Mouse (Mus musculus): ENCODE measurements around the gene Gm16253.

The Gm16253 gene

DNA sequence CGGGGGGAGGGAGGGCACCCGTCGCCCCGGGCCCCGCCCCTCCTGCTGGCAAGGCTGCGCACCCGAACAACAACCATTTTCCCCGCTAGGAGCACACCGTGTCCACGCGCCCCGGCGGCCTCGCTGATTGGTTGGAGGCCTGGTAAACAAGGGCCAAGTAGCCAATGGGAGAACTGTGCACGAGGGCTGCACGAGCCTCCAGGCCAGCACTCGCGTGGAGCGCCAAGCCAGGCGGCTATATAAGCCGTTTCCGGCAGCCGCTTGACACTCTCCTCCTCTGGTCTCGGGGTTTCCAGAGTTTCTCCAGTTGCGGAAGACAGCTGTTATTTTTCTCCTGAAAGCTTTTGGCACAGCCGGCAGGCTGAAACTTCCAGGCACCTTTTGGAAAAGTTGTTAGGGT lies 19.1 kb upstream of the Gm16253 start, which contains the start of gene Txnip:
TSS of gene Txnip (plus strand) at position 264 of the 400 bp plus-strand sequence.
- peak; percentile 99 for DNase-seq (ENCODE audit: low spot score)

DNA sequence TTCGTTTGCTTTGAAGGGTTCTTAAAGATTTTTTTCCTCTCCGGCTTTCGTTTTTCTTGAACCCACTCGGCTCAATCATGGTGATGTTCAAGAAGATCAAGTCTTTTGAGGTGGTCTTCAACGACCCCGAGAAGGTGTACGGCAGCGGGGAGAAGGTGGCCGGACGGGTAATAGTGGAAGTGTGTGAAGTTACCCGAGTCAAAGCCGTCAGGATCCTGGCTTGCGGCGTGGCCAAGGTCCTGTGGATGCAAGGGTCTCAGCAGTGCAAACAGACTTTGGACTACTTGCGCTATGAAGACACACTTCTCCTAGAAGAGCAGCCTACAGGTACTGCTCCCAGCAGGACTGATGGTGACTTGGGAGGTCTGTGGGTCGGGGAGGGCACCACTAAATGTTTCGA lies 18.6 kb upstream of the Gm16253 start:
- DNase-seq (ENCODE audit: low spot score) = peak; percentile 69

DNA sequence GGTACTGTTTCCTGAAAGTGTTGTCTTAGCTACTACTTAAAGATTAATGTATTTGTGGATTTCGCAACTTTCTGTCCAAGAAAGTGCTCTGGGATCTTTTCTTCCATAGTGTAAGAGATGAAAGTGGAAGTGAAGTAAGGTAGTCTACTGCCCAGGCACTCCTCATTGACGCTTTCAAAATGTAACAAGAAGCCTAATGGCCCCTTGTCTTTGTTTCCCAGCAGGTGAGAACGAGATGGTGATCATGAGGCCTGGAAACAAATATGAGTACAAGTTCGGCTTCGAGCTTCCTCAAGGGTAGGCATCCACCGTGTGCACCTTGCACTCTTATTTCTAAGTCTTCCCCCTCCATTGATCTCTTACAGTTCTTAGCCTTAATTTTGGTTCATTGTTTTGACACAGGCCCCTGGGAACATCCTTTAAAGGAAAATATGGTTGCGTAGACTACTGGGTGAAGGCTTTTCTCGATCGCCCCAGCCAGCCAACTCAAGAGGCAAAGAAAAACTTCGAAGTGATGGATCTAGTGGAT lies 18.1 kb upstream of the Gm16253 start:
- DNase-seq (ENCODE audit: low spot score) = no peak

DNA sequence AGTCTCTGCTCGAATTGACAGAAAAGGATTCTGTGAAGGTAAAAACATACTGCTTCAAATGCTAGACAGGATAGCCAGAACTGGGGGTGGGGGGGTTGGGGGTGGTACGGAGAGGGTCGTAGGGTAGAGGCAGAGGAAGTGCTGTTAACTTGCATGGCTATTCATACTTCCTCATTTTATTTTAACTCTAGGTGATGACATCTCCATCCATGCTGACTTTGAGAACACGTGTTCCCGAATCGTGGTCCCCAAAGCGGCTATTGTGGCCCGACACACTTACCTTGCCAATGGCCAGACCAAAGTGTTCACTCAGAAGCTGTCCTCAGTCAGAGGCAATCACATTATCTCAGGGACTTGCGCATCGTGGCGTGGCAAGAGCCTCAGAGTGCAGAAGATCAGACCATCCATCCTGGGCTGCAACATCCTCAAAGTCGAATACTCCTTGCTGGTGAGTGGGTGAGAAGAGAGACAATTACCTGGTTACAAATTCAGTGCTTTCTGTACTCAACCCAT lies 17.3 kb upstream of the Gm16253 start:
- DNase-seq (ENCODE audit: low spot score) = no peak

DNA sequence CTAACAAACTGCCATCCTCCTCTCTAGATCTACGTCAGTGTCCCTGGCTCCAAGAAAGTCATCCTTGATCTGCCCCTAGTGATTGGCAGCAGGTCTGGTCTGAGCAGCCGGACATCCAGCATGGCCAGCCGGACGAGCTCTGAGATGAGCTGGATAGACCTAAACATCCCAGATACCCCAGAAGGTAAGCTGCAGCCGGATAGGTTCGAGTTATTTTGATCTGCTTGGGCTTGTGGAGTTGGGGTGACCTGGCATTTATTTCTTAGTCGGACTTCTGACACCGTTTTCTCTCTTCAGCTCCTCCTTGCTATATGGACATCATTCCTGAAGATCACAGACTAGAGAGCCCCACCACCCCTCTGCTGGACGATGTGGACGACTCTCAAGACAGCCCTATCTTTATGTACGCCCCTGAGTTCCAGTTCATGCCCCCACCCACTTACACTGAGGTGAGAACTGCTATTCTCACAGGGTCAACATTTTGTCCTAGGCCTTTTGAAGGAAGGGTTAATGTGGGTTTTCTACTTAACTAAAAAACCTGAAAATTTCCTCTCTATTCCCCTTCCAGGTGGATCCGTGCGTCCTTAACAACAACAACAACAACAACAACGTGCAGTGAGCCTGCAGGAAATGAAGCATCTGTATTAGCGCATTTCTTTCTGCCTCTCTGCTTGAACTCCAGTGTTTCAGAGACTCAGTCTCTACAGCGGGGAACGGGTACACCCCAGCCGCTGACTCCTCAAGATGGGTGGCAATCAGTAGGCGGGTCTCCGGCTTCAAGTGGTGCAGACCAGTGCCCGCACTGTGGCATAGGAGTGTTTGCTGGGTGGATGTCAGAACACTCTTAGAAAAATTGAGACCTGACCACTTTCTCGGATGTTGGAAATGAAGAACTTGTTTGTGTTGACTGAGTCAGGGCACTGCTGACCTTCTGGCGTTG lies 16.6 kb upstream of the Gm16253 start:
- no peak for DNase-seq (ENCODE audit: low spot score)

DNA sequence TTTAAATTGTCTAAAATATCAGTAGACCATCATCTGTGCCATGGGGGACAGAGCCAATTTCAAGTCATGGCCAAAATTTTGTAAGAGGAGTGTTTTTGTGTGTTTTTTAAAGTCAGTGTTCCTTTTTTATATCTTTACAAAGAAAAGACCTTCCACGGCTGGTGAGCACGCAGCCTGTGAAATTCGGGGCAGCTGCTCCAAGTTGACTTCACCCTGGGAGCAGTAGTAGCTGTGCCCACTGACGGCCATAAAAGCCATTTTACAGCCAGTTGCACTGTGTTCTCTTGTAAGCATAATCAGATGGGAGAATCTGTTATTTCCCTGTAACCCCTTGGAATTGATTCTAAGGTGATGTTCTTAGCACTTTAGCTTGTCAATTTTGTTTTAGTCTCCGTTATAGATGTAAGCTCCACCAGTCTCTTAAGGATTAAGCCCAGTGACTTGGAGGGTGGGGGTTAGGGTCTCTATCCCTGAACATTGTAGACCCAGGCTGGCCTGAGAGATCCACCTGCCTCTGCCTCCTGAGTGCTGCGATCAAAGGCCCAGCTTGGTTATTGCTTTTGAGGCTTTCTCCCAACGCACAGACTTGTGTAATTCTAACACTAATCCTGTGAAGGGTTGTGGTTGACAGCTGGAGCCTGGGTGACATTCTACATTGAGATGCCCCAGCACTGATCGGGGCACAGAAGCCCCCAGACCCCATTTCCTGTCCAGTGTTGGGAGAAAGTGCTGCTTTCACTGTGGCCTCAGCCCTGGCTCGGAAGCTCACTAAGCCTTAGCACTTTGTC lies 15.7 kb upstream of the Gm16253 start:
- no peak for DNase-seq (ENCODE audit: low spot score)

DNA sequence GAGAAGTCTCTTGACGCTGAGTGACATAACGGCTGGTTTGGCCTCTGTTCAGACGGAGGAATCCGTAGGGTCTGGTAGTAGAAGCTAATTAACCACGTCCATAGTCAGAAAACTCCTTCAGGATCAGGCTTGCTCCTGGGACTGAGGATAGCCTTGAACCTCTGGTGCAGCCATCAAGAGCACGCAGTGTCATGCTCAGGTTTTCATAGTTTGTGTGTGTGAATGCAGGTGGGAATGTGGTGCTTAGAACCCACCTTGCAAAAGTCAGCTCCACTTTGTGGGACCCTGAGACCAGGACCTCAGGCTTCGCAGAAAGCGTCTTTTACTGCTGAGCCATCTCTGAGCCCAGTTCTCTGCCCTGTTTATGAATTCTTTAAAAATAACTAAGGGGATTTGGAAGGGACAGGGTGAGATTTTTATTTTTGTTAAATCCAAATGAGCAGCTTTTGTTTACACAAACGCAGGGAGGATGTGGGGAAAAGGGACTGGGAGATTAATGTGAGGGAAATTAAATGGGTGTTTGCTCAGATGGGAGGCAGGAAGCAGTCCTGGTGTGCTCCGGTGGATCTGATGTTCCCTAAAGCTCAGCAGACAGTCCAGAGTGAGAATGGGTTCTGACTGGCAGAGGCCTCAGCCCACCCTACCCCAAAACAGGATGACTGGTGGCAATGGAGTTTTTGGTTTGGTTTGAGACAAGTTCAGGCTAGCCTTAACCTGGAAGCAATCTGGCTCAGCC lies 14.7 kb upstream of the Gm16253 start:
- no peak for DNase-seq (ENCODE audit: low spot score)

DNA sequence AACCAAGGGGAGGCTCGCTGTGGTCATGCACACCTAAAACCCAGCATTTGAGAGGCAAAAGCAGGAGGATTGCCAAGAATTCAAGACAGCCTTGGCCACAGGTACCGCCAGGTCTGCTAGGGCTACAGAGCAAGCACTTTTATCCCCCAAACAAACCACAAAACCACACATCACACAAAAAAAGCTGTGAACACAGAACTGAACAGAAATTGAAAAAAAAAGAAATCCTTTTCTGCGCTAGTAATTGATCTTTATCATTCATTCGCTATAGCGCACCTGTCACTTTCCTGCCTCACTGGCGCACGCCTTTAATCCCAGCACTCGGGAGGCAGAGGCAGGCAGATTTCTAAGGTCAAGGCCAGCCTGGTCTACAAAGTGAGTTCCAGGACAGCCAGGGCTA lies 13.5 kb upstream of the Gm16253 start:
- DNase-seq (ENCODE audit: low spot score) = no peak

DNA sequence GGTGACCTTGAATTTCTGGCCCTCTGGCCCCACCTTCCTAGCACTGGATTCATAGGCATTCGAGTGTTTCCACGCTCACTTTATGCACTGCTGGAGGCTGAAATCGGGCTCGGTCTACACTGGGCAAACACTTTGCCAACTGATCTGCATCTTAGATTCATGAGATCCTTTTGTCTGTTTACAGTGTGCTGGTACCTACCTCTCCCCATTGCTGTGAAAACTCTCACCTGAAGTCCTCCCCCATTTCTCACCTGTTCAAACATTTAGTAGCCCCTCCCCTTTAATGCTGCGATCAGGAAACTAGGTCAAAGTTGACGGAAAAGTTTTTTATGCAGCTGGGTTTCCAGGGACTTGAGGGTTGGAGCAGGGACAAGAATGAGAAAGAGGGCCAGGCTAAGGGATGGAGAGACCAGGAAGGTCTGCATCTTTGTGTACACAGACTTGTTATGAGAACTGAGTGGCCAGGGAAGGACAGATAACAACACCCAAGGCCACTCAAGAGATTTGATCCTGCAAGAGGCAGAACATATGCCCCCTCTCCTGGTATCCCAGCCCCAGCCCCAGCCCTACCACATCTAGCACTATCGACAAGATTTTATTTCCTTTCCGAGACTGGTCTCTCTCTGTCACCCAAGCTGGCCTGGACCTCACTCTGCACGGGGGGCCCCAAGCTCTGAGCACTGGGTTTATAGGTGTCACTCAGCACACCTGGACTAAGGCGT lies 12.7 kb upstream of the Gm16253 start:
- DNase-seq (ENCODE audit: low spot score) = no peak

DNA sequence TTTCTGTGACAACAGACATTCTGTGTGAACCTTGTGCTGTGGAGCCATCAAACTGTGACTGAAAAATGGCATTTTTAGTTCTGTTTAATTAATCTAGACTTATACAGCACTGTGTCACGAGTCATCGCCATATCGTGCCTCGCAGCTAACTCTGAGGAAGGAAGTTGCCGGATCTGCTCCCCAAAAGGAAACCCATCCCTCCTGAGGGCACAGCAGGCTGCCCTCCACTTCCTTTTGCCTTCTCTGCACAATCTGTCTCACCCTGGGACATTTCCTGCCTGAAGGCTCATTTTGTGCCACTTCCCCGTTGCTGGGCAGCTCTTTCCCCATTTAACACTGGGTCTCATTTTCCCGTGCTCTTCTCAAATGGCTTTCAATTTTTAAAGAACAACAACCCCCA lies 12.2 kb upstream of the Gm16253 start:
- DNase-seq (ENCODE audit: low spot score) = no peak

DNA sequence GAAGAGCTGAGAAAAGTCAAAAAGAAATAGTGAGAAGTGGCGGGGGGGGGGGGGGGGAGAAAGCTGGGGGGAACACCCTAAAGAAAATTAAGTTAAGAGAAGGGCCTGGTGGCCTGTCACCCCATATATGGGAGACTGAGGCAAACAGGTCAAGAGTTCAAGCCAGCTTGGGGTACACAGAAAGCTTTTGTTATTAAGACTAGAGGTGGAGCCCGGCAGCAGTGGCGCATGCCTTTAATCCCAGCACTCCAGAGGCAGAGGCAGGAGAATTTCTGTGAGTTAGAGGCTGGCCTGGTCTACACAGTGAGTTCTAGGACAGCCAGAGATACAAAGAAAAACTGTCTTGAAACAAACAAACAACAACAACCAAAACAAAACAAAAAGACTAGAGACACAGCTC lies 11.7 kb upstream of the Gm16253 start:
- DNase-seq (ENCODE audit: low spot score) = no peak

DNA sequence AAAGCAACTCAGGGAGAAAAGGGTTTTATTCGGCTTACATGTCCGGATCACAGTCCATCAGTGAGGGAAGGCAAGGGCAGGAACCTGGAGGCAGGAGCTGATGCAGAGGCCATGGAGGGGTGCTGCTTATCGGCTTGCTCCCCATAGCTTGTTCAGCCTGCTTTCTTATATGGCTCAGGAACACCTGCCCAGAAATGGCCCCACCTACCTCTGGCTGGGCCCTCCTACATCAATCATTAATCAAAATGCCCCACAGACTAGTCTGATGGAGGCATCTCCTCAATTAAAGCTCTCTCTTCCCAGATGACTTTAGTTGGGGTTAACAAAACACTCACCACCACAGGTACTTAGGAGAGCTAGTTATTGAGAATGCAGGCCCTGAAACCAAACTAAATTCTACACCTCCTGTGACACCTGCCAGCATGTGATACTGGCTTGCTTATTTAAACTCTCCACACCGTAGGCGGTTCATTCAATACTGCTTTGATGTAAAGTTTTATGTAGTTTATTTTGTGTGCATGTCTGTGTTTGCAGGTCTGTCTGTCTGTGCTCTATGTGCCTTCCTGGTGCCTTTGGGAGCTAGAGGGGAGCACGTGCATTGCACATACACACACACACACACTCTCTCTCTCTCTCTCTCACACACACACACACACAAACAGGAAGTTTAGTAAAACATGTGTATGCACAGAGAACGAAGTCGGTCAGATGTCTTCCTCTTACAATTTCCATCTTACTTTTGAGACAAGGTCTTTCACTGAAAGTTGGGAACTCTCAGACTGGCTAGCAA lies 9.9 kb upstream of the Gm16253 start:
- no peak for DNase-seq (ENCODE audit: low spot score)

DNA sequence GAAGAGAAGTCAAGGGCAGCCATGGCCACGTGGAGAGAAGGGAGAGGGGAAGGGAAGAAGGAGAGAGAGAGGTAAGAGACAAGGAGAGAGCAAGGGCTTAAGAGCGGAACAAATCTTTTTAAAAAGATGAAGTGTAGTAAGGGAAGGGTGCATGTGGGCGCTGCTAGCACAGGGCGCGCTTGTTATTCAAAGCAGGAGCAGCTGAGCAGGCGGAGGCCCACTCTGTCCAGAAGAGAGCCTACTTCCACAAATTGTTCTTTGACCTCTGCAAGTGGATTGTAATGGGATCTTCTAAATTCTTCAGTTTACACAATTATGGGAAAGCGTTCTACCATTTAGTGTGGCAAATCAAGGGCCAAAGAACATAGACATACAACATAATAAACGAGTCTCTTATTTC lies 8.2 kb upstream of the Gm16253 start:
- DNase-seq (ENCODE audit: low spot score) = no peak

DNA sequence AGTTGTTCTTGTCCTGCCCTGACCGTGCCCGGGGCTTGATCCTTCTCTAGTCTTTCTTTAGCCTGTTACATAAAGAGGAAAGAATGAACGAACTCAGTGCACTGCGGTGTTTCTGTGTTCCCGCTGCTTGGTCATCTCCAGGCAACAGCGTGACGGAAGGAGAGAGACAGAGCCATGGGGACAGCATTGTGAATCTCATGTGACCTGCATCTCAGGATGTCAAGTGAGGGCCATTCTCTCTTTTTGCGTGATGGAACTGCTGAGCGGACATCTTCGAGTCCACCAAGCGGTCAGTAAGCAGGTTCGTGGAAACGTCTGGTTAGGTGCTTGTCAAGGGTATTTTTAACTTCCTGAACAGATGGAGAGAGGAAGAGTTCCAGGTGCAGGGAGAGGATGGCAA lies 7.3 kb upstream of the Gm16253 start:
- DNase-seq (ENCODE audit: low spot score) = no peak

DNA sequence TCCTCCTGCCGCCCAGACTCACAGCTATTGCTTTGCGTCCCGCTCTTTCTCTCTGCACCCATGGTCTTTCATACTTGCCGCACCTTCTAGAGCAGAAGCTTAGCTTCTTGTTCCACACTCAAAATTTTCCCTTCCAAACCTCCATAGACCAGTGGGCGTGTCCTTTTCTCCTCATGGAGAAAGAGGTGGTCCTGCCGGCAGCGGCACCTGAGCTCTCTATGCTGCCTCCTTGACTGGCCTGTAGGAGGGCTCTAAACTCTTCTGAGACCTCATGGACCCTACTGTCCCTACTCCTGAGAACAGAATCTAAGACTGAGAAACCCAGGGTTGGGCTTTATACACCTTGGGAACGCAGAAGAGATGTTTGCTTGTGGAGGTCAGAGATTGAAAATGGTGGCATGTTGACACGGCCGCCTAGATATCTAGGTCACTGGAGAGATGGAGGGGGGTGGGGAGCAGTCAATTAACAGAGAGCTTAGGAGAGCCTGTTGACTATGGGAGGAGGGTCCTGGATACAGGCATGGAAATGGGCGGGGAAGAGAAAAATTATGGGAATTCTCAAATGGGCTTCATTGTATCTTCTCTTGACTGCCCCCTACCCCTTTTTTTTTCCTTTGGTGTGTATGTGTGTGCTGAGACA lies 6.7 kb upstream of the Gm16253 start:
- DNase-seq (ENCODE audit: low spot score) = no peak

DNA sequence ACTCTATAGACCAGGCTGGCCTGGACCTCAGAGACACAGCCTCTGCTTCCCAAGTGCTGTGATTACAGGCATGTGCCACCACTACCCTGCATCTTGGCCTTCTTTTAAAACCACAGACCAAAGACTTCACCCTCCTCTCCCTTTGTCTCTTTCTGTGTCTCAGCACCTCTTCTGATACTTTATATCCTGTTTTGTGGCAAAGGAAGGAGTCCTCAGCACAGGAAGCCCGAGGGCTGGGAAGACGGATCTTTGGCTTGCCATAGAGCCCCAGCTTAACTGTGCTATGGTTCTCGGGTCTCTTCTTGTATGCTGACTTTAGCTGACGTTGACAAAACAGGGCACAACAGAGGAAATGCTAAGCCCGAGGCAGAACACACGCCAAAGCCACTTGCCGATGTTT lies 6.1 kb upstream of the Gm16253 start:
- no peak for DNase-seq (ENCODE audit: low spot score)

DNA sequence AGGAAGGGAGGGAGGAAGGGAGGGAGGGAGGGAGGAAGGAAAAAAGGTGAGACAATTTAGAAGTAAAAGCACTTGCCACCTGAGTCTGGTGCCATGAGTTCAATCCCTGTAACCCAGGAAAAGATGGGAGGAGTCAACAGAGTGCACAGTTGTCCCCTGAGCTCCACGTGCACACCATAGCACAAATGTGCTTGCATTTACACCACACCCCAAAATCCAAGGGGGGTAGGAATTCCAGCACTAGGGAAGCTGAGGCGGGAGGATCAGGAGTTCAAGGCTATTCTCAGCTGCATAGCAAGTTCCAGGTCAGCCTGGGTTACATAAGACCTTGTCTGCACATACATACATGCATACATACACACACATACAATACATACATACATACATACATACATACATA lies 5.4 kb upstream of the Gm16253 start:
- DNase-seq (ENCODE audit: low spot score) = no peak

DNA sequence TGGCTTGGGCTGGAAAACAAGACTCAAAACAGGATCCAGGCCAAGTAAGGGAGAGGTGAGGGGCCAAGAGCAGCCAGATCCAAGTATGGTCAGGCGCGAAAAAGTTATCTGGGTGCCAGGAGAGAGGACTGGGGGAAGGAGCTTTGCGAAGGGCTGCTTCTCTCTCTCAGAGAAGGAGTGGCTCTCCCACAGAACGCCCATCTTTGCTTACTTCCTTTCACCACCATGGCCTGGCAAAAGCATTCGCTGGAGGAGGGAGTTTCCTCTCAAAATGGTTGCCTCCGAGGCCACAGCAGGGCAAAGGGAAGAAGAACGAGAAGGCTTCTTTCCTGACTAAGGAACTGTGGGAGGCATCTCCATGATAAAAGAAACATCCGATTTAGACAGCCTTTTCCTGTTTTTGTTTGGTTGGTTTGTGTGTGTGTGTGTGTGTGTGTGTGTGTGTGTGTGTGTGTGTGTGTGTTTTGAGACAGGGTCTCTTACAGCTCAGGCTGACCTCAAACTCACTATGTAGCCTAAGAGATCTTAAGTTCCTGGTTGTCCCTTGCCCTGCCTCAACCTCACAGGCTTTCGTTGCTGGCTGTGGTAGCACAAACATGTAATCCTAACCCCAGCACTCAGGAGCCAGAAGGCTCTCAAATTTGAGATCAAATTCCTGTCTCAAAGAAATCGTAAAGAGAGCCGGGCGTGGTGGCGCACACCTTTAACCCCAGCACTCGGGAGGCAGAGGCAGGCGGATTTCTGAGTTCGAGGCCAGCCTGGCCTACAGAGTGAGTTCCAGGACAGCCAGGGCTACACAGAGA lies 4.7 kb upstream of the Gm16253 start:
- DNase-seq (ENCODE audit: low spot score) = no peak
